Mouse (Mus musculus): ENCODE measurements around the gene Tmem40.

DNA sequence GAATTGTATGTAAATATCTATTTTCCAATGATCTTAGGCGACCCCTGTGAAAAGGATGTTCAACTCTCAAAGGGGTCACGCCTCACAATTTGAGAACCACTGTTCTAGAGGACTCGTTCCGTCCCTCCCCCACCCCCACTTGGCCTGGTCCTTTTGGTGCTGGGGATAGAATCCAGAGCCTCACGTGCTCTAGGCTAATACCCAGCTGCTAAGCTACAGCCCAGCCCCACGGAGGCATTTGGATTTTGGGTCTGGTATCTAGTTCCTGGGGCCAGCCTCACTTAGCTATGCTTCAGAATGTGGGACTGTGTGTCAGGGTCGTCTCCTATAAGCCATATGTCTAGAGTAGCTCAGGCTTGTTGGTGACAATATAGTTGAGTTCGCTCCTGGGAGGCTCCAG lies 49.4 kb upstream of the Tmem40 start:
- TF ChIP-seq CTCF (IDR thresholded peaks at IDR 0.05 in 2 of 3, conservative IDR thresholded peaks at IDR 0.05 in 1 of 3; ENCODE audit: control insufficient read depth in 1 of 3, insufficient read depth in 1 of 3, low read depth in 2 of 3, low read length in 3 of 3, poor library complexity in 1 of 3, severe bottlenecking in 1 of 3) (no peak), POLR2A (IDR thresholded peaks at IDR 0.05; ENCODE audit: control insufficient read depth in 1 of 2, insufficient read depth in 1 of 2, low read depth in 1 of 2, low read length in 2 of 2, poor library complexity in 1 of 2) (no peak), NELFE (IDR thresholded peaks at IDR 0.05; ENCODE audit: low read depth, low read length) (no peak), TAL1 (IDR thresholded peaks at IDR 0.05; ENCODE audit: low read length) (no peak)
